Mouse (Mus musculus) ZHBTc4 (cell line): Measurements from ENCODE around the gene Sod1.

Source experiments
- DNase-seq: peaks from one replicate; pipeline ENCODE4 v3.0.0-alpha.2; 2011; ENCODE audit warnings: low read depth, low spot score

The Sod1 gene

GRCm38 (mm10) chr16:90252521-90252920 lies 32.0 kb downstream of the Sod1 start:
- no peak for DNase-seq

GRCm38 (mm10) chr16:90258950-90259349 lies 38.4 kb downstream of the Sod1 start:
- no peak for DNase-seq

- no peak for DNase-seq
These were observed 39.1 kb downstream of the Sod1 start for GRCm38 (mm10) chr16:90259623-90260022.

- DNase-seq, result no peak
These were observed 39.5 kb downstream of the Sod1 start for GRCm38 (mm10) chr16:90260097-90260496.

GRCm38 (mm10) chr16:90261791-90262190 lies 41.2 kb downstream of the Sod1 start:
- no peak for DNase-seq

- no peak for DNase-seq
These were observed 43.5 kb downstream of the Sod1 start for GRCm38 (mm10) chr16:90264021-90264420.

- DNase-seq, result no peak
These were observed 44.6 kb downstream of the Sod1 start for GRCm38 (mm10) chr16:90265106-90265505.

GRCm38 (mm10) chr16:90266581-90266980 lies 46.0 kb downstream of the Sod1 start:
- no peak for DNase-seq

- DNase-seq, result no peak
These were observed 55.0 kb downstream of the Sod1 start for GRCm38 (mm10) chr16:90275521-90275920.
